Mouse (Mus musculus) liver, adult 2 months (tissue): ENCODE measurements around the gene Odaph.

Source experiments
- CTCF ChIP-seq: fragments of 200-500 bp; IDR thresholded peaks from 2 replicates; pipeline ENCODE4 v1.5.1; 2011; ENCODE audit warnings: low read depth, low read length, control low read depth
- POLR2A ChIP-seq: fragments of 200-500 bp; IDR thresholded peaks from 2 replicates; pipeline ENCODE4 v1.6.1; 2011; ENCODE audit warnings: low read length, control low read depth; ENCODE audit not compliant: insufficient read depth; ENCODE audit errors: extremely low read depth

DNA sequence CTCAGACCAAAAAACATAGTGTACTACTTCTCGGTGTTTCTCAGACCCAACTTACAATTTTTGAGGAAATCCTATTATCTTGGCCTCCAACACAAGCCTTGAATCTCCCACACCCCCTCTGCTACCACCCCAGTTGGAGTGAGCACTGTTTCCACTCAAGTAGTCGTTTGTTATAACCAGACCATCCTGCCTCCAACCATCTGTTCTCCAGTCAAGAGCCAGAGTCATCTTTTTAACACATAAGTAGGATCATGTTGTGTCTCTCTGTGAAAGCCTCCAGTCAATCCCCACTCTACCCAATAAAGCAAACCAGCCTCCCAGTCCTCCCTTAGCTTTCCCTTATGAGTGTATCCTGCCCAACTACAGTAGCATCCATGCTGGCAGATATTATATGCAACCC is 3.8 kb upstream of the Odaph start:
- TF ChIP-seq CTCF (no peak), POLR2A (no peak)
